Mouse (Mus musculus) bone marrow, adult 2 months (tissue): ENCODE results near the gene Map7.

ENCODE experiments used
- CTCF ChIP-seq: fragments of 200-500 bp; IDR thresholded peaks from 2 replicates; pipeline ENCODE4 v1.5.1; 2011; ENCODE audit warnings: low read length, control low read depth; ENCODE audit not compliant: control insufficient read depth, insufficient read depth
- POLR2A ChIP-seq: fragments of 200-500 bp; IDR thresholded peaks from 2 replicates; pipeline ENCODE4 v1.6.1; 2011; ENCODE audit warnings: low read depth, mild to moderate bottlenecking, control low read depth, low read length, borderline replicate concordance; ENCODE audit not compliant: control insufficient read depth

DNA sequence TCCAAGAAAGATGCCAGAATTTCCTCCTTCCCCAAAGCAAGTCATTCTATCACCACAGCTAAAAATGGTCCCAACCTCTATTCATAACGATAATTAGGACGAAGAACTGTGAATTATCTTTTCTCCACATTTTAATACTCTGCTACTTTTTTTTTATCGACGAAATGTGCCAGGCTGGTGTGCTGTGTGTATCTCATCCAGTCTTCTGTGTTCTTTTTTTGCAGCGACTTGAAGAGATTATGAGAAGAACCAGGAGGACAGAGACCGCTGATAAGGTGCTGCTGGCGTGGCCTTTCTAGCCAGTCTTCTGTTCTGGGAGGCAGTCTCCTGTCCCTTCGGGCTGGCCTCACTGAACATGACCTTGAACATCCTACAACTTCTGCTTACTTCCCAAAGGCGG lies 125.8 kb downstream of the Map7 start:
- TF ChIP-seq CTCF (no peak), POLR2A (no peak)
